Mouse (Mus musculus): ENCODE results near the gene Lrrc73. TPM values are rescaled to one million over a fixed set of nuclear protein-coding genes. Genes with fewer than 3 reads are reported as not detected.
A peak's percentile ranks its signal among the peaks of the same experiment; 100 is the strongest.

Lrrc73 gene
- polyA plus RNA-seq, 1 experiment, result 0.58 TPM

- no peaks in the 10 kb centered on the region for H3K4me1 ChIP-seq (ENCODE audit: control insufficient read depth, insufficient read depth, low read length)
- no peak overlapping the region for H3K27ac ChIP-seq (ENCODE audit: insufficient read depth, low read depth, low read length)
- no peak overlapping the region for H3K4me3 ChIP-seq (ENCODE audit: insufficient read depth, low read length)
- TF ChIP-seq POLR2A (IDR thresholded peaks at IDR 0.05; ENCODE audit: borderline replicate concordance, low read depth, low read length) (no peak), CTCF (IDR thresholded peaks at IDR 0.05; ENCODE audit: low read depth, low read length) (no peak)
Measured at GRCm38 (mm10) chr17:46258279-46259053, 5.1 kb downstream of the Lrrc73 start.

DNA sequence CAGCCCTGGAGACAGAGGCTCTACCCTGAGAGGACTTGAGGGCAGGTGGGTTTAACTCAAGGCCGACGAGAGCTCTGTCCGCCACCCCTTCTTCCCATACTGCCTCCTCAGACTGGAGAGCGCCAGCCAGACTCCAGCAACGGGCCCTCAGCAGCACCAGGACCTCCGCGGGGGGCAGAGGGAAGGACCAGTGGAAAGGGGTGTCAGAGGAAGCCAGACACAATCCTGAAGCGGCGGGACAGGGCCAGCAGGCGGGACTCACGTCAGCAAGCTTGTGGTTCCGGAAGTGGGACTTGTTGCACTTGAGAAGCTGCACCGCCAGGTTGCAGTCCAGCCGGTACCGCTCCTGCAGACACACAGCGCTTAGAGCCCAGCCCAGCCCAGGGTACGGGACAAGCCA lies 6.3 kb downstream of the Lrrc73 start:
- H3K27ac ChIP-seq (ENCODE audit: insufficient read depth, low read depth, low read length), result no peak overlapping the region
- H3K4me1 ChIP-seq (ENCODE audit: control insufficient read depth, insufficient read depth, low read length), result no peaks in the 10 kb centered on the region
- no peak overlapping the region for H3K4me3 ChIP-seq (ENCODE audit: insufficient read depth, low read length)
- no peak for TF ChIP-seq POLR2A (IDR thresholded peaks at IDR 0.05; ENCODE audit: borderline replicate concordance, low read depth, low read length)
- TF ChIP-seq CTCF (IDR thresholded peaks at IDR 0.05; ENCODE audit: low read depth, low read length), result no peak

- no peak overlapping the region for H3K27ac ChIP-seq (ENCODE audit: insufficient read depth, low read depth, low read length)
- H3K4me3 ChIP-seq (ENCODE audit: insufficient read depth, low read length), result no peak overlapping the region
- TF ChIP-seq POLR2A (IDR thresholded peaks at IDR 0.05; ENCODE audit: borderline replicate concordance, low read depth, low read length) (no peak), CTCF (IDR thresholded peaks at IDR 0.05; ENCODE audit: low read depth, low read length) (no peak)
- no peaks in the 10 kb centered on the region for H3K4me1 ChIP-seq (ENCODE audit: control insufficient read depth, insufficient read depth, low read length)
Measured at GRCm38 (mm10) chr17:46262201-46262694, 8.9 kb downstream of the Lrrc73 start.

- H3K4me3 ChIP-seq (ENCODE audit: insufficient read depth, low read length), result no peak overlapping the region
- H3K27ac ChIP-seq (ENCODE audit: insufficient read depth, low read depth, low read length), result no peak overlapping the region
- no peaks in the 10 kb centered on the region for H3K4me1 ChIP-seq (ENCODE audit: control insufficient read depth, insufficient read depth, low read length)
- TF ChIP-seq CTCF (IDR thresholded peaks at IDR 0.05; ENCODE audit: low read depth, low read length), result no peak
- no peak for TF ChIP-seq POLR2A (IDR thresholded peaks at IDR 0.05; ENCODE audit: borderline replicate concordance, low read depth, low read length)
Measured at GRCm38 (mm10) chr17:46265502-46265901, 12.2 kb downstream of the Lrrc73 start.

DNA sequence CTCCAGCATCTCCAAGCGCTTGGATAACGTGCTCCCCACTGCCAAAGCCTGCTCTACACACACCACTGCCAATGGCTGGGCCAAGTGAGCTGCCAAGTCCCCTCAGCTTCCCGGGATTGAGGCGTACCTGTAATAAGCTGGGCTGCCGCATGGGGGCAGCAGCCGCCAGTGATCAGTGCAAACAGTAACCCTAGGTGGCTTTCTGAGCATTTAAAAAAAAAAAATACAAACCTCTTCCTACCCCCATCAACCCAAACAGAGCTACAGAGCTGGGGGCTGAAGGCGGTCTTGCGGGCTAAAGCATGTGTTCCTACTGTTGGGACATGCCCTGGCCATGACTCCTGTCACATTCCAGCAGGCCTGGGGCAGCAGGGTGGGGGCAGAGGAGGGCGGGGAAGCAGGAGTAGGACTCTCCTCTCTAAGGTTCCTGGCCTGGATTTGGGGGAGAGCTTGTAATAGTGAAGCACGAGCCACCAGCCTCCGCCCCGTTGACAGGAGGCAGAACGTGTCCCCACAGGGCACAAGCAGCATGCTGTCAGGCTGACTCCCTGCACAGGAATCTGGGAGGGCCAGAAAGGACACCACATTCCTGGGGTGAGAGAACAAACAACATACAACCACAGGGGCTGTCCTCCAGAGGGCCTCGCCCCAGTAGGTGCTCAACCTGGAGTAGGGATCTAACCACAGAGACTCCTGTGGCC lies 12.7 kb downstream of the Lrrc73 start:
- TF ChIP-seq CTCF (IDR thresholded peaks at IDR 0.05; ENCODE audit: low read depth, low read length) (peak; percentile 81), POLR2A (IDR thresholded peaks at IDR 0.05; ENCODE audit: borderline replicate concordance, low read depth, low read length) (no peak)
- no peak overlapping the region for H3K27ac ChIP-seq (ENCODE audit: insufficient read depth, low read depth, low read length)
- H3K4me3 ChIP-seq (ENCODE audit: insufficient read depth, low read length), result no peak overlapping the region
- no peaks in the 10 kb centered on the region for H3K4me1 ChIP-seq (ENCODE audit: control insufficient read depth, insufficient read depth, low read length)

DNA sequence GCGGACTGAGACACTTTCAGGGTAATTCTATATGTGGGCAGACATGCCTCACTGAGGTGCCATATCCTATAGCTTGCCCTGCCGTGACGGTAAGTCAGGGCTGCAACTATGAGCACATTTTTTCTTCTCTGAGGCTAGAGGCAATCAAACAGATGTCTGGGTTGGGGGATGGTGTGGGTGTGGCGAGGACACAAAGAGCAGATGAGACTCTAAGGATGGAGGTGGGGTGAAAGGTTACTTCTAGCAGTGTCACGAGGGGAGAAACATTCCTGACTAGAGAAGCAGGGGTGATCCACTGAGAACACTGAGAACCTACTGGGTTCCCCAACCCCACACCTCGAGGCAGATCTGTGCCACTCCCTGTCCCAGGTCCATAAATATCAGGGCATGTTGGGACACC lies 13.7 kb downstream of the Lrrc73 start:
- Histone ChIP-seq H3K4me1 (ENCODE audit: control insufficient read depth, insufficient read depth, low read length) (no peaks in the 10 kb centered on the region), H3K4me3 (ENCODE audit: insufficient read depth, low read length) (no peak overlapping the region), H3K27ac (ENCODE audit: insufficient read depth, low read depth, low read length) (no peak overlapping the region)
- TF ChIP-seq CTCF (IDR thresholded peaks at IDR 0.05; ENCODE audit: low read depth, low read length), result no peak
- TF ChIP-seq POLR2A (IDR thresholded peaks at IDR 0.05; ENCODE audit: borderline replicate concordance, low read depth, low read length), result no peak

DNA sequence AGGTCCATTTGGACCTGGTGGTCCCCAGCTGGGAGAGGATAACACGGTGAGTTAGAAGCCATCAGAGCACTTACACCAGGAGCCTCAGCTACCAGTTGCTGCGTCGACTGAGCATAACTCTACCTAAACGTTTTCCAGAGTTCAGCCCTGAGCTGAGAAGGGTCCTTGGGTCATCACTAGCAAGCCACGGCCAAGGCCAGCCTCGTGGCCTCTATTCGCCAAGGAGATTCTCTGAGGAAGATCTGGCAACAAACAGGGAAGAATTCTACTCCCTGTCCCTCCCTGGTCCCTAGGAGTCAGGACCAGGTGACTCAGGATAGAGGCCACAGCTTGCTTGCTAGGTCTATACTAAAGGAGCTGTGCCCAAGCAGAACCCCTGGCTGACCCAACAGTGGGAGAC lies 14.2 kb downstream of the Lrrc73 start:
- TF ChIP-seq POLR2A (IDR thresholded peaks at IDR 0.05; ENCODE audit: borderline replicate concordance, low read depth, low read length) (no peak), CTCF (IDR thresholded peaks at IDR 0.05; ENCODE audit: low read depth, low read length) (no peak)
- no peak overlapping the region for H3K4me3 ChIP-seq (ENCODE audit: insufficient read depth, low read length)
- no peak overlapping the region for H3K27ac ChIP-seq (ENCODE audit: insufficient read depth, low read depth, low read length)
- no peaks in the 10 kb centered on the region for H3K4me1 ChIP-seq (ENCODE audit: control insufficient read depth, insufficient read depth, low read length)

- TF ChIP-seq POLR2A (IDR thresholded peaks at IDR 0.05; ENCODE audit: borderline replicate concordance, low read depth, low read length) (no peak), CTCF (IDR thresholded peaks at IDR 0.05; ENCODE audit: low read depth, low read length) (no peak)
- no peak overlapping the region for H3K27ac ChIP-seq (ENCODE audit: insufficient read depth, low read depth, low read length)
- H3K4me3 ChIP-seq (ENCODE audit: insufficient read depth, low read length), result no peak overlapping the region
- H3K4me1 ChIP-seq (ENCODE audit: control insufficient read depth, insufficient read depth, low read length), result no peaks in the 10 kb centered on the region
Measured at GRCm38 (mm10) chr17:46268026-46268720, 14.8 kb downstream of the Lrrc73 start.

- H3K27ac ChIP-seq (ENCODE audit: insufficient read depth, low read depth, low read length), result no peak overlapping the region
- TF ChIP-seq CTCF (IDR thresholded peaks at IDR 0.05; ENCODE audit: low read depth, low read length) (no peak), POLR2A (IDR thresholded peaks at IDR 0.05; ENCODE audit: borderline replicate concordance, low read depth, low read length) (no peak)
- no peaks in the 10 kb centered on the region for H3K4me1 ChIP-seq (ENCODE audit: control insufficient read depth, insufficient read depth, low read length)
- H3K4me3 ChIP-seq (ENCODE audit: insufficient read depth, low read length), result no peak overlapping the region
Measured at GRCm38 (mm10) chr17:46269771-46270534, 16.6 kb downstream of the Lrrc73 start.
